Mouse (Mus musculus) limb, embryonic 10.5 days (tissue): ENCODE data around the gene Agtrap. TPM values are rescaled to one million over a fixed set of nuclear protein-coding genes. Genes with fewer than 3 reads are reported as not detected.

Experiments
- DNase-seq: peaks from one replicate; pipeline ENCODE4 v3.0.0-alpha.2; 2017; ENCODE audit warnings: low spot score
- H3K27ac ChIP-seq: fragments of 300-500 bp; sonication (generic); 2 replicates; pipeline ENCODE4 v1.5.1; 2016; ENCODE audit warnings: mild to moderate bottlenecking
- H3K27me3 ChIP-seq: fragments of 300-500 bp; sonication (generic); 2 replicates; pipeline ENCODE4 v1.6.1; 2016; ENCODE audit warnings: low read depth, mild to moderate bottlenecking; ENCODE audit not compliant: poor library complexity, severe bottlenecking
- H3K36me3 ChIP-seq: fragments of 300-500 bp; sonication (generic); 2 replicates; pipeline ENCODE4 v1.6.1; 2016; ENCODE audit warnings: mild to moderate bottlenecking, moderate library complexity
- H3K4me1 ChIP-seq: fragments of 300-500 bp; sonication (generic); 2 replicates; pipeline ENCODE4 v1.6.1; 2016
- H3K4me3 ChIP-seq: fragments of 300-500 bp; sonication (generic); 2 replicates; pipeline ENCODE4 v1.5.1; 2016; ENCODE audit warnings: mild to moderate bottlenecking, moderate library complexity
- H3K9me3 ChIP-seq: fragments of 300-500 bp; sonication (generic); replicated peaks from 2 replicates; pipeline ENCODE4 v1.6.1; 2016; ENCODE audit warnings: mild to moderate bottlenecking
- WGBS: fragments of 180-500 bp; shearing (Covaris S2); methylation state at CpG from one replicate; pipeline ENCODE4 v1.1.7; 2016; 5-methylcytosine and 5-hydroxymethylcytosine counted together
- polyA plus RNA-seq: library from polyadenylated mRNA; unstranded; fragments of >200 nt; fragmentation: Nextera tagmentation; extraction: Ambion mirVana; gene quantifications from 2 replicates; pipeline ENCODE4 v1.2.1, GENCODE M21; 2016

Gene Agtrap
- polyA plus RNA-seq, 1 experiment from 2014 or later = 13.1 TPM

GRCm38 (mm10) chr4:148097936-148098335 is 10.1 kb upstream of the Agtrap start:
- no peak overlapping the region for H3K27ac ChIP-seq
- H3K36me3 ChIP-seq = no peaks in the 10 kb centered on the region
- DNase-seq = no peak
- peaks cover 13% of the 10 kb centered on the region for H3K4me1 ChIP-seq
- peaks cover 12% of the 10 kb centered on the region; the same call in 1 of the 2 replicates for H3K27me3 ChIP-seq
- H3K9me3 ChIP-seq = no peaks in the 10 kb centered on the region
- WGBS = 94% methylated on average over 2 of the region's 2 CpGs
- no peak overlapping the region for H3K4me3 ChIP-seq

- 76% methylated on average over 4 of the region's 4 CpGs for WGBS
- DNase-seq = no peak
- H3K27me3 ChIP-seq = no peaks in the 10 kb centered on the region
Observed at GRCm38 (mm10) chr4:148095081-148095480, 7.2 kb upstream of the Agtrap start.

GRCm38 (mm10) chr4:148094161-148094560 is 6.3 kb upstream of the Agtrap start:
- no peak for DNase-seq
- 89% methylated on average over 5 of the region's 5 CpGs for WGBS
- Histone ChIP-seq H3K4me3 (no peak overlapping the region), H3K27ac (no peak overlapping the region), H3K27me3 (no peaks in the 10 kb centered on the region), H3K36me3 (no peaks in the 10 kb centered on the region), H3K4me1 (0 out of 2 replicates have a peak, but pooled peaks cover 3% of the 10 kb centered on the region), H3K9me3 (no peaks in the 10 kb centered on the region)

More at GRCm38 (mm10) chr4:148095081-148095480, 7.2 kb upstream of the Agtrap start:
- no peaks in the 10 kb centered on the region for H3K9me3 ChIP-seq
- H3K4me1 ChIP-seq = no peaks in the 10 kb centered on the region
- H3K36me3 ChIP-seq = no peaks in the 10 kb centered on the region
- H3K4me3 ChIP-seq = no peak overlapping the region
- no peak overlapping the region for H3K27ac ChIP-seq

- DNase-seq = no peak
- H3K4me1 ChIP-seq = peaks cover 11% of the 10 kb centered on the region
- H3K4me3 ChIP-seq = no peak overlapping the region
- H3K27ac ChIP-seq = no peak overlapping the region
- H3K36me3 ChIP-seq = no peaks in the 10 kb centered on the region
- WGBS = 93% methylated on average over 11 of the region's 11 CpGs
- no peaks in the 10 kb centered on the region for H3K27me3 ChIP-seq
- no peaks in the 10 kb centered on the region for H3K9me3 ChIP-seq
Observed at GRCm38 (mm10) chr4:148092551-148093271, 4.9 kb upstream of the Agtrap start.

GRCm38 (mm10) chr4:148091181-148091580 is 3.4 kb upstream of the Agtrap start:
- WGBS = 94% methylated on average over 1 of the region's 1 CpGs

GRCm38 (mm10) chr4:148089166-148089565 is 1.3 kb upstream of the Agtrap start:
- no peak overlapping the region for H3K4me3 ChIP-seq
- no peaks in the 10 kb centered on the region for H3K27me3 ChIP-seq
- H3K36me3 ChIP-seq = no peaks in the 10 kb centered on the region
- H3K4me1 ChIP-seq = peaks cover 44% of the 10 kb centered on the region
- DNase-seq = no peak
- 58% methylated on average over 4 of the region's 4 CpGs for WGBS
- no peak overlapping the region for H3K27ac ChIP-seq
- no peaks in the 10 kb centered on the region for H3K9me3 ChIP-seq

More at GRCm38 (mm10) chr4:148091181-148091580, 3.4 kb upstream of the Agtrap start:
- Histone ChIP-seq H3K27ac (no peak overlapping the region), H3K36me3 (no peaks in the 10 kb centered on the region), H3K27me3 (no peaks in the 10 kb centered on the region), H3K4me3 (no peak overlapping the region), H3K9me3 (no peaks in the 10 kb centered on the region), H3K4me1 (peaks cover 27% of the 10 kb centered on the region)
- no peak for DNase-seq

GRCm38 (mm10) chr4:148087091-148087906 is 532 bp downstream of the Agtrap start:
- Histone ChIP-seq H3K36me3 (no peaks in the 10 kb centered on the region), H3K27ac (peak overlapping the region; percentile 90), H3K9me3 (no peaks in the 10 kb centered on the region), H3K4me1 (peaks cover 62% of the 10 kb centered on the region), H3K27me3 (no peaks in the 10 kb centered on the region), H3K4me3 (peak overlapping the region; percentile 88)
- WGBS = 3% methylated on average over 29 of the region's 30 CpGs
- DNase-seq = no peak

GRCm38 (mm10) chr4:148085907-148086305 is 1.9 kb downstream of the Agtrap start:
- peaks cover 62% of the 10 kb centered on the region for H3K4me1 ChIP-seq
- 71% methylated on average over 3 of the region's 3 CpGs for WGBS
- DNase-seq = no peak
- H3K4me3 ChIP-seq = 0 out of 2 replicates have a peak overlapping the region, but pooled peaks have one; percentile 4
- H3K36me3 ChIP-seq = peaks cover 14% of the 10 kb centered on the region
- H3K9me3 ChIP-seq = no peaks in the 10 kb centered on the region
- no peaks in the 10 kb centered on the region for H3K27me3 ChIP-seq
- no peak overlapping the region for H3K27ac ChIP-seq

GRCm38 (mm10) chr4:148085131-148085906 is 2.5 kb downstream of the Agtrap start:
- peaks cover 62% of the 10 kb centered on the region for H3K4me1 ChIP-seq
- WGBS = 48% methylated on average over 10 of the region's 10 CpGs
- no peaks in the 10 kb centered on the region for H3K9me3 ChIP-seq
- no peak overlapping the region for H3K27ac ChIP-seq
- DNase-seq = no peak
- no peaks in the 10 kb centered on the region for H3K27me3 ChIP-seq
- 0 out of 2 replicates have a peak overlapping the region, but pooled peaks have one; percentile 4 for H3K4me3 ChIP-seq
- peaks cover 20% of the 10 kb centered on the region for H3K36me3 ChIP-seq

GRCm38 (mm10) chr4:148084261-148084714 is 3.5 kb downstream of the Agtrap start:
- Histone ChIP-seq H3K27me3 (no peaks in the 10 kb centered on the region), H3K27ac (peak overlapping the region; percentile 44), H3K4me1 (peaks cover 60% of the 10 kb centered on the region), H3K4me3 (no peak overlapping the region), H3K9me3 (no peaks in the 10 kb centered on the region), H3K36me3 (peaks cover 28% of the 10 kb centered on the region)
- DNase-seq = peak; percentile 54
- WGBS = 8% methylated on average over 7 of the region's 8 CpGs

GRCm38 (mm10) chr4:148083176-148083899 is 4.5 kb downstream of the Agtrap start:
- WGBS = 53% methylated on average over 21 of the region's 21 CpGs
- Histone ChIP-seq H3K9me3 (no peaks in the 10 kb centered on the region), H3K4me1 (peaks cover 56% of the 10 kb centered on the region)

More at GRCm38 (mm10) chr4:148083176-148083899, 4.5 kb downstream of the Agtrap start:
- no peaks in the 10 kb centered on the region for H3K27me3 ChIP-seq
- DNase-seq = no peak
- peak overlapping the region; percentile 44; the same call in 1 of the 2 replicates for H3K27ac ChIP-seq
- H3K36me3 ChIP-seq = peaks cover 28% of the 10 kb centered on the region
- peak overlapping the region; percentile 8; the same call in 1 of the 2 replicates for H3K4me3 ChIP-seq
